Mouse (Mus musculus) liver, embryonic 14.5 days (tissue): ENCODE measurements around the gene Lrrc29. TPM values are rescaled to one million over a fixed set of nuclear protein-coding genes. Genes with fewer than 3 reads are reported as not detected.

Experiments used
- ATAC-seq: fragments of 200-750 bp; cut with Nextera tagmentation; 2 replicates; pipeline ENCODE4 v1.8.0; 2017; ENCODE audit warnings: moderate number of reproducible peaks, mild to moderate bottlenecking, moderate library complexity; ENCODE audit not compliant: insufficient read depth
- DNase-seq, 3 experiments: peaks; one replicate each; pipeline ENCODE4 v3.0.0-alpha.2; 2012 to 2013; ENCODE audit warnings: low read depth in 3 of 3, low spot score in 3 of 3
- H3K27ac ChIP-seq: fragments of 300-500 bp; sonication (generic); 2 replicates; pipeline ENCODE4 v1.5.1; 2014; ENCODE audit warnings: moderate library complexity, mild to moderate bottlenecking, control low read depth, inconsistent platforms
- H3K27me3 ChIP-seq: fragments of 300-500 bp; sonication (generic); 2 replicates; pipeline ENCODE4 v1.6.1; 2014; ENCODE audit warnings: mild to moderate bottlenecking, low read length, moderate library complexity; ENCODE audit not compliant: control insufficient read depth, insufficient read depth
- H3K36me3 ChIP-seq: fragments of 300-500 bp; sonication (generic); replicated peaks from 2 replicates; pipeline ENCODE4 v1.6.1; 2014; ENCODE audit warnings: low read depth; ENCODE audit not compliant: control insufficient read depth, insufficient read depth
- H3K4me1 ChIP-seq, 2 experiments: fragments of 200-500 bp in 1 of 2; fragments of 300-500 bp in 1 of 2; sonication (generic) in 1 of 2; replicated peaks; 2 replicates each; pipeline ENCODE4 v1.6.1; 2012 to 2014; ENCODE audit warnings: antibody characterized with exemption in 1 of 2, inconsistent platforms in 1 of 2, low read length in 1 of 2; ENCODE audit not compliant: control insufficient read depth in 2 of 2, insufficient read depth in 2 of 2
- H3K4me2 ChIP-seq: fragments of 300-500 bp; sonication (generic); 2 replicates; pipeline ENCODE4 v1.6.1; 2014; ENCODE audit warnings: low read depth, mild to moderate bottlenecking, control low read depth, moderate library complexity
- H3K4me3 ChIP-seq, 2 experiments: fragments of 200-500 bp in 1 of 2; fragments of 300-500 bp in 1 of 2; sonication (generic) in 1 of 2; 2 replicates each; pipeline ENCODE4 v1.5.1; 2012 to 2014; ENCODE audit warnings: low read depth in 2 of 2, low read length in 2 of 2, mild to moderate bottlenecking in 2 of 2, control low read depth in 1 of 2, inconsistent platforms in 1 of 2, moderate library complexity in 1 of 2; ENCODE audit not compliant: insufficient read depth in 1 of 2
- H3K9ac ChIP-seq: fragments of 300-500 bp; sonication (generic); replicated peaks from 2 replicates; pipeline ENCODE4 v1.6.1; 2014; ENCODE audit warnings: mild to moderate bottlenecking, control low read depth, moderate library complexity
- H3K9me3 ChIP-seq: fragments of 300-500 bp; sonication (generic); 2 replicates; pipeline ENCODE4 v1.6.1; 2016; ENCODE audit warnings: low read length, mixed read lengths; ENCODE audit not compliant: control insufficient read depth
- CTCF ChIP-seq: IDR thresholded peaks from 2 replicates; pipeline ENCODE4 v1.5.1; 2016; ENCODE audit warnings: antibody characterized with exemption, low read depth, control low read depth
- EP300 ChIP-seq: IDR thresholded peaks from 2 replicates; pipeline ENCODE4 v1.6.1; 2016; ENCODE audit warnings: antibody characterized with exemption, low read depth
- WGBS: fragments of 180-500 bp; shearing (Covaris S2); extraction: QIAGEN DNeasy Blood & Tissue Kit; methylation state at CpG from one replicate; pipeline ENCODE4 v1.1.7; 2014; ENCODE audit not compliant: insufficient replicate concordance; 5-methylcytosine and 5-hydroxymethylcytosine counted together
- polyA plus RNA-seq, 2 experiments: library from polyadenylated mRNA; depleted of rRNA in 1 of 2; stranded (reverse) in 1 of 2; unstranded in 1 of 2; fragments of >200 nt; fragmentation: Nextera tagmentation in 1 of 2; extraction: Ambion mirVana in 1 of 2; gene quantifications; 2 replicates each; pipeline versions ENCODE4 v1.2.1 to v1.2.3; 2012 to 2014

The Lrrc29 gene
- polyA plus RNA-seq, 2 experiments = 9.1 to 10.4 TPM

DNA sequence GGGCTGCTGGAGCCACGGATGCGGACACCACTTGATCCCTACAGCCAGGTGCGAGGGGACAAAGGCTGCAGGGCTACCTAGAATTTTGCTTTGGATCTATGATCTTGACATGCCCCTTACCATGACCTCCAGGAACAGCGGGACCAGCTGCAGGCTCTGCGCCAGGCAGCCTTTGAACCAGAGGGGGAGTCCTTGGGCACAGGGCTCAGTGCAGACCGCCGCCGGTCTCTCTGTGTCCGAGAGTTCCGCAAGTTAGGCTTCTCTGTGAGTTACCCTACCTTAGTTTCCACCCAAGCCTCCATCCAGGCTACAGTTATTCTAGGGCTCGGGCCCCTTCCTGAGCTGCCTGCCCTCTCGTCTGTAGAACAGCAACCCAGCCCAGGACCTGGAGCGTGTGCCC lies 18.4 kb downstream of the Lrrc29 start:
- Histone ChIP-seq H3K4me2 (no peak overlapping the region), H3K27me3 (no peaks in the 10 kb centered on the region), H3K9me3 (no peaks in the 10 kb centered on the region), H3K27ac (no peak overlapping the region), H3K9ac (no peak overlapping the region), H3K4me3 (no peak overlapping the region), H3K36me3 (peaks cover 71% of the 10 kb centered on the region), H3K4me1 (peaks cover 20 to 40% of the 10 kb centered on the region in 2 experiments)
- TF ChIP-seq CTCF (no peak), EP300 (no peak)
- DNase-seq (no peak), ATAC-seq (no peak)
- WGBS = 91% methylated on average over 13 of the region's 13 CpGs

DNA sequence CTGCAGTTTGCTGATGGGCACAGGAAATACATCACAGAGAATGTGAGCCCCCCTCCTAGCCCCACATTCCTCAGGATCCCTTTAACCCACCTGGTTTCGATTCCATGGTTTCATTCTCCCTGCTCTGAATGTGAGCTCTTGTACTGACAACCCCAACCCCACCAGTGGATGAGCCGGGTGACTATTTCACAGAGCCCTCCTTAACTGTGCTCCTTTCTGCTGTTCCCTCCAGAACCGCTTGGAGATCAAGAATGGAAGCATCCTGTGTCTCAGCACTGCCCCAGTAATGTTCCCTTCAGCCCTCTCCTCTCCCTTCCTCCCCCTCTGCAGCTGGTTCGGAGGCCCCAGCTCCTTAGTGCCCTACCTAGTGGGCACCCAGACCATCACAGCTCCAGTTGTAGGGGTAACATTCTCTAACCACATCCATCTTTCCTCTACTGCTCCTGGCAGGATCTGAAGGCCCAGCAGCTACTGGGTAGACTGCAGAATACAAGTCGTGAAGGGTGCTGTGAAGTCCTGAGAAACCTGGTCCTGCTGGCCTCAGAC lies 19.9 kb downstream of the Lrrc29 start:
- Histone ChIP-seq H3K4me3 (peak overlapping the region in 1 of 2 experiments; percentile 39; a peak in 1 of 4 replicates), H3K27me3 (no peaks in the 10 kb centered on the region), H3K9ac (no peak overlapping the region), H3K9me3 (no peaks in the 10 kb centered on the region), H3K4me1 (peaks cover 20 to 41% of the 10 kb centered on the region in 2 experiments), H3K4me2 (peak overlapping the region; percentile 52), H3K27ac (peak overlapping the region; percentile 35), H3K36me3 (peaks cover 75% of the 10 kb centered on the region)
- ATAC-seq (no peak), DNase-seq (no peak)
- peak; percentile 13; the same call in 1 of the 2 replicates for TF ChIP-seq CTCF
- TF ChIP-seq EP300 = no peak
- 67% methylated on average over 5 of the region's 5 CpGs for WGBS

DNA sequence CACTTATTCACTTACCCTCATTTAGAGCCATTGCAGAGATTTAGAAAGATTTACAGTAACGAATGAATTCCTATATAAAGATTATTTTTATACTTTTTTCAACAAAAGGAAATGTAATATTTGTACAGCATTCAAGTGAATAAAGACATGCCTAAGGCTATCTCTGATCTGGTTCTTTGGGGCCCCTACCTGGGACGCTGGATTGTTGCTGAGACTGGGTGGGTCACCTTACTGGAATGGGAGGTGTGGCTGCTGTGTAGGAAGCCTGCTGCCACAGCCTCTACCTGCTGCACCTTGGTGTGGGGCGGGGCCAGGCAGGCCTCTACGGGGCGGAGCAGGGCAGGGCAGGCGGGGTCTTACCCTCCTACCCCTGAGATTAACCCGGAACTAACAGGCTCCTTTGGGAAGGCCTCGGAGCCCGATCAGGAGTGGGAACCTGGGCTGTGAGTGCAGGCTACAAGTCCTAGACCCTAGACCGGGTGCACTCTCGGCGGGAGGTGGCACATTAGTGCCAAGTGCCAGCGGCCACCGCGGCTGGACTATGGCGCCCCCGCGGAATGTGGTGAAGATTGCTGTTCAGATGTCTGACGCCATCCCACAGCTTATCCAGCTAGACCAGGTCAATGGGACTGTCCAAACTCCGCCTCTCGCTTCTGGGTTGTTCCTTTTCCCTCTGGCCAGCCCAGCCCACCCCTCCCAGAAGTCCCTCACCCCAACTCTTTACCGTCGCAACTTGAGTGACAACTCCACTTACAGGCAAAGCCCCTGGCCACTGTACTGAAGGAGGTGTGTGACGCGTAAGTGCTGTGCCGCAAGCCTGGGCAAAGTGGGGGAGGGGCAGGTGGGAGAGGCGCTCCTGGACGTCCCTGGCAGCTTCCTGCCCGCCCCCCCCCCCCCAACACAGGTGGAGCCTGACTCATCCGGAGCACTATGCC lies 20.6 kb downstream of the Lrrc29 start, which contains the start of gene Elmo3:
Elmo3 (plus strand) TSS at position 391 of the 935 bp plus-strand sequence.
- peaks cover 27 to 48% of the 10 kb centered on the region in 2 experiments for H3K4me1 ChIP-seq
- no peaks in the 10 kb centered on the region for H3K27me3 ChIP-seq
- peaks cover 80% of the 10 kb centered on the region for H3K36me3 ChIP-seq
- 12% methylated on average over 28 of the region's 30 CpGs for WGBS
- TF ChIP-seq CTCF = peak; percentile 37; the same call in 1 of the 2 replicates
- no peak; the same call in 1 of the 2 replicates for TF ChIP-seq EP300
- peak within 1 kb of the TSS; percentile 42 for H3K27ac ChIP-seq
- peak within 1 kb of the TSS; percentile 52 for H3K4me2 ChIP-seq
- H3K4me3 ChIP-seq = peak within 1 kb of the TSS; percentile 39 to 41
- peak; percentile 70 for ATAC-seq
- no peaks in the 10 kb centered on the region for H3K9me3 ChIP-seq
- no peak for DNase-seq
- 0 out of 2 replicates have a peak within 1 kb of the TSS, but pooled peaks have one; percentile 13 for H3K9ac ChIP-seq

DNA sequence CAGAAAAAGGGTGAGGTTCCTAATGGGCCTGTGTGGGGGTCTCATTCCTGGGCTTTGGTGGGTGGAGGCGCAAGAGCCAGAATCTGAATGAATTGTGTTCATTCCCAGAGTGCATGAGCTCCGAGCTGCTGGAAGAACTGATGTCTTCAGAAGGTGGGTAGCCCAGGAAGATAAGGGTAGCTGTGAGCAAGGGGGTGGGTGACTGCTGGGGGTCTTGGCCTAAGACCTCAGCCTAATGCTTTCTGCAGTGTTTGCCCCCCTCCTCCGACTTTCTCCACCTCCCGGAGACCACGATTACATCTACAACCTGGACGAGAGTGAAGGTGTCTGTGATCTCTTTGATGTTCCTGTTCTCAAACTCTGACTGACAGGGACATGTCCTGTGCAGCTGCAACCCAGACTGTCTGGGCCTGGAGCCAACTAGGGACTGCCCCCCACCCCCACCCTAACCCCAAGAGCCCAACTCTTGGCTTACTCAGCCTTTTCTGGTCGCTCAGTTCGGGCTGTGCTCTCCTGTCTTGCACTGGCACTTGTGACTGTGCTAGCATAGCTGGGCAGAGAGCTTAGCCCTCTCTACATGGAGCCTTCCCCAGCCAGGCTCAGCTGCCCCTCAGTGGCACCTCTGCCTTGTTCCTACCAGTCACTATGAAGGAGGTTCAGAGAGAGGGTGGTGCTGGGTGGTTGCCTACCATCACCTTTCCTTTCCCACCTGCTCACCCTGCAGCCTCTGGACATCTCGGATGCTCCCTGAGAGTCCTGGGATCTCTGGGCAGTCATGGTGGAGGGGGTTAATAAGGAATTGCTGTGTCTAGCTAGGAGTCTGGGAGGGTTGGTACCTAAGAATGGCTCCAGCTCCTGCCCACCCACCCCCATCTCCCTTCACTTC lies 21.5 kb downstream of the Lrrc29 start:
- peak overlapping the region; percentile 52 for H3K4me2 ChIP-seq
- no peaks in the 10 kb centered on the region for H3K27me3 ChIP-seq
- peaks cover 82% of the 10 kb centered on the region for H3K36me3 ChIP-seq
- TF ChIP-seq EP300 (0 out of 2 replicates have a peak, but pooled peaks have one; percentile 5), CTCF (no peak)
- H3K4me3 ChIP-seq = no peak overlapping the region
- no peak overlapping the region for H3K9ac ChIP-seq
- no peak for ATAC-seq
- no peak for DNase-seq
- no peaks in the 10 kb centered on the region for H3K9me3 ChIP-seq
- WGBS = 68% methylated on average over 9 of the region's 9 CpGs
- peak overlapping the region; percentile 38; the same call in 1 of the 2 replicates for H3K27ac ChIP-seq
- peaks cover 33 to 55% of the 10 kb centered on the region in 2 experiments for H3K4me1 ChIP-seq
